Mouse (Mus musculus): ENCODE measurements around the gene Ubqlnl.

Ubqlnl gene

GRCm38 (mm10) chr7:104150456-104150855 lies at the start of gene Ubqlnl:
TSS of gene Ubqlnl (minus strand) at chr7:104150556.
- CTCF ChIA-PET = no interaction called here

- CTCF ChIA-PET = no interaction called here
Measured at GRCm38 (mm10) chr7:104199822-104200221, 49.5 kb upstream of the Ubqlnl start.

DNA sequence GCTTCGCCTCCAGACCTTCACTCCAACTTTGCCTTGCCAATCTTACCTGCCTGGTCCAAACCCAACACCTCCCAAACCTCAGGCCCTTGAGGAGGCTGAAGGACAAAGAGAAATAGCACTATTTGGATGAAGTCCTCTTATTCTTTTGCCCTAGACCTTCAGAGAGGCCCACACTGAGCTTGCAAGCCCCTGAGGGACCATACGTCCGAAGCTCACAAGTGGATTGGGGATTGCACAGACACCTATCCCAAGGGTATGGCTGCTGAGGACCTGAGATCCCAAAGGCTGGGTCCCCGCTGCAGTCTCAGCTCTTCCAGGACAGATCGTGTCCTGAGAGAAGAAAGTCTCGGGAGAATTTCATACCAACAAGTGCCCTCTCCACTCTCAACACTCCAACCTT lies 45.5 kb upstream of the Ubqlnl start, which contains the start of gene Olfr649:
TSS of gene Olfr649 (minus strand) at position 101 of the 400 bp plus-strand sequence.
- CTCF ChIA-PET = interaction anchor here (0.5 kb wide), 2 partner anchors 48 to 246 kb away, joined by 3 to 5 read pairs; no protein-coding TSS in a partner anchor

DNA sequence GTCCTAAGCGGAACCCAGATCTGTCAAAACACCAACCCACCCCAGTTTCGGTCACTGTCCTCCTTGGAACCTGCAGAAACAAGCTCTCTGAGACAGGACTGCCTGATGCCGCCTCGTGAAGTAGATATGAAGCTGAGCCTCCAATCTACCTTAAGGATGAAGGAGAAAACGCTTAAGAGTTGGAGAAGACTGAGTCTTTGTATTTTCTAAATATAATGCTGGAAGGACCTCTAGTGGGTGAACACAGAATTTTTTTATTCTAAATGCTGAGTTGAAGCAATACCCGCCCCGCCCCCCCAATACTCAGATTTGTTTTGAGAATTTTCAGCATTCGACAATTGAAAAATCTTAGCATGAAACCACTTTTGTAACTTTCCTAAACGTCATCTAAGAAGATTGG lies 40.9 kb upstream of the Ubqlnl start:
- CTCF ChIA-PET = no interaction called here

DNA sequence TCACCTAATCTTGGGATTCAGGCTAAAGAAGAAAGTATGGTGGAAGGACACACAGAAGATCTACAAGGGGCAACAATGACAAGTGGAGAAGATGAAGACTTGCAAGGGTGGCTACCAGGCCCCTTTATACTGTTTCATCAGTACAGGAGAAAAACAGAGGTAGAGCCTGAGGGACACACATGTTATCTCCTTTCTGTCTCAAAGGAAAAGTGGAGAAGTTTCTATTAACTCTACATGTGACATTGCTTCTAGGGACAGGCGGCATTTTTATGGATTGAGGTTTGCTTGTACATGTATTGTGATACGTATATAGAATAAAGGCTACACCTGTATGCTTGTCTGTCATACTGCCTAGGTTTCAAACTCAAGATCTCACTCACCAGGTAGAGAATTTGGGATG lies 32.9 kb upstream of the Ubqlnl start, which contains the start of gene Olfr648:
TSS of gene Olfr648 (minus strand) at position 101 of the 400 bp plus-strand sequence.
- CTCF ChIA-PET = no interaction called here

DNA sequence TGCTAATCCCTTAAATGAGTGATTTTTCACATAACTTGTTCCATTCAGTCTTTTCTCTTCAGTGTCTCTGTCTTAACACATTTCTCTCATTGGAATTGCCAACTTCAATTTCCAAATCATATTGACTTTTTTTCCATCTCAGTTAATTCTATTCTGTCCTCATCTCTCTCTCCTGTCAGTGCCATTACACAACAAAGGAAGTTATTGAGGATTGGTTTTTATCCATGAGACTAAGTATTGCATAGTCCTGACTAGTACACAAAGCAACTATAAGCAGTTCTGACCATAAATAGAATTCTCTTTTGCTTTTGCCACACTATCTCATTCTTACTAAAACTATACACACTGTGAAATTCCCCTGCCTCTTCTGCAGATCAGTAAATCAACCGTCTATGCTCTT lies 28.7 kb upstream of the Ubqlnl start:
- CTCF ChIA-PET = no interaction called here

DNA sequence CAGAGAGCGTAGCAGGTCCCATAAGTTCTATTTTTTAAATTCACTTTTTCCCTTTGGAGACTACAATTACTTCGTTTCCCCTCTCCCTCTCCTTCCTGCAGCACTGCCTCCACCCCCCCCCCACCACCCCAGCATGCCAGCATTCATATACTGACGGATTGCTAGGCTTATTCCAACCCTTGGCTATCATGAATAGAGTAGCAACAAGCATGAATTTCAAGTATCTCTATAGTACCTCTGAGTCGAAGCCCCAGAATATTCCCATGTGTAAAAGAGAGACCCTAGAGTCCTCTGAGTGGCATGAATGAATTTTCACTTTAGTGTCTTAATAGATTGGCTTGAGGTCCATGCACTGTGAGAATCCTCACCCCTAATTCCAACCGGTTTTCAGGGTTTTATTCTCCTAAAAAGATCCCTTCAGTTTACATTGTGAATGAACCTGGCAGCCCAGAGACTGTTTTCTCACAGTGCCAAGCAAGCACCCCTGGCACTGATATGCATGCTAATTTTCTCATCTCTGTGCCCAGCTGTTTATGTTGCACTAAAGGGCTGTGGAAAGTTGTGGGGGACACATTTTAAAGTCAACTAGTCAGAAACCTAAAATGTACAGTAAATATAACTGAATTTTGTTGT lies 28.2 kb upstream of the Ubqlnl start:
- CTCF ChIA-PET = no interaction called here

GRCm38 (mm10) chr7:104175085-104175484 lies 24.7 kb upstream of the Ubqlnl start:
- CTCF ChIA-PET = no interaction called here

DNA sequence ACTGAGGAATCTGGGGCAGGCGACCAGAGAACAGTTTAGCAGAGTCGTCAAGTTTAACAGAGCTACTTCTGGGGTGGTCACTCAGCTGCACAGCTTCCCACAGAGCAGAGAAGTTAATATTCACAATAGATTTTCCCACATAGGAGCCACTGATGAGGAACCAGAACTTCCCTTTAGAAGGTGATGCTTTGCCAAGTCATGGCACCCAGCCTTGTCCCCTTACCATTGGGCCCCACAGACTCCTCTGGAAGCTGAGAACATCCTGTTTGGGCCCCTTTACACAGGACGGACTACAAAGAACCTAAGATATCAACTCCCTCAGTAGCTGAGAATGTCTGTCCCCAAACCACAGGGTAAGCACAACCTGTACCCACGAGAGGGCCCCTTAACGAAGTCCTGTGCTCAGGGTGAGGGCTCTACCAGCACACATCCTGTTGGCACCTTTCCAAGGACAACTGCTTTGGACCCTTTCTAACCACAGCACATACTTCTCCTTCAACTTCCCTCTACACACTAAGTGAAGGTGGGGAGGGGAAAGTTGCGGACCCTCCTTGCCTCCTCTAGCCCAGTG lies 19.4 kb upstream of the Ubqlnl start:
- CTCF ChIA-PET = no interaction called here

- CTCF ChIA-PET = no interaction called here
Measured at GRCm38 (mm10) chr7:104167105-104167504, 16.7 kb upstream of the Ubqlnl start.

GRCm38 (mm10) chr7:104143179-104143578 lies 7.2 kb downstream of the Ubqlnl start, which contains the start of gene Ubqln3:
TSS of gene Ubqln3 (minus strand) at chr7:104143279.
- CTCF ChIA-PET = no interaction called here

DNA sequence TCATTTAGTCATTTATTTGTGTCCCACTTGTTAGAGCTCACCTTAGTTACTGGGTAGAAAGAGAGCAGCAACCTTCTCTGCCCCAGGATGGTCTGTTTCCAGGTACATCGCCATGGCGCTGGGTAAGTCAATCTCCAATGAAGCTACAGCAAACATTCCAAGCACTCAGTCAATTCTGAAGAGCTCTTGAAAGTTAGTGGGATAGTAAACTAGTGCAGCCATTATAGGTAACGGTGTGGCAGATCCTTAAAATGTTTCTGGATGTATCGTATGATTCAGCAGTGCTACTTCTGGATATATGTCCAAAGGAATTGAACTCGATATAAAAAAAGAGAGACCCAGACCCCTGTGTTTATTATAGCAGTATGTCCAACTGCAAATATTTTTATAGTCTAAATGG lies 13.1 kb downstream of the Ubqlnl start, which contains the start of gene Olfr643:
TSS of gene Olfr643 (minus strand) at position 101 of the 400 bp plus-strand sequence.
- CTCF ChIA-PET = no interaction called here

GRCm38 (mm10) chr7:104129726-104130125 lies 20.6 kb downstream of the Ubqlnl start, which contains the start of gene Ubqln5:
TSS of gene Ubqln5 (minus strand) at chr7:104129826.
- CTCF ChIA-PET = no interaction called here

DNA sequence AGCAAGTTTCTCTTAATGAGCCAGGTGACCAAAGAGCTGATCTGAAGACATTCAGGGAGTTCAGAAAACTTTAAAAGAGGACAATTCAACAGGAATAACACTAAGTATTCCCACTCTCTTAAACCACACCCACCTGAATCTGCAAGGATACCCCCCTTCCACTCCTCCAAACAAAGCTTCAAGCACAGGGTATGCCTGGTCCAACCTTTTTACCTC lies 45.7 kb downstream of the Ubqlnl start, which contains the start of gene Olfr646:
TSS of gene Olfr646 (plus strand) at position 117 of the 216 bp plus-strand sequence.
- CTCF ChIA-PET = no interaction called here

GRCm38 (mm10) chr7:104103913-104104756 lies 46.2 kb downstream of the Ubqlnl start:
- CTCF ChIA-PET = no interaction called here
